Mouse (Mus musculus) intestine, postnatal 0 days (tissue): ENCODE results near the gene Olfr574. TPM values are rescaled to one million over a fixed set of nuclear protein-coding genes. Genes with fewer than 3 reads are reported as not detected.

Experiments
- ATAC-seq: fragments of 200-750 bp; cut with Nextera tagmentation; 2 replicates; pipeline ENCODE4 v1.8.0; 2017; ENCODE audit warnings: mild to moderate bottlenecking, moderate TSS enrichment, moderate library complexity
- H3K27ac ChIP-seq: fragments of 300-500 bp; sonication (generic); 2 replicates; pipeline ENCODE4 v1.5.1; 2014; ENCODE audit warnings: mild to moderate bottlenecking, low read depth, low read length, moderate library complexity
- H3K27me3 ChIP-seq: fragments of 300-500 bp; sonication (generic); replicated peaks from 2 replicates; pipeline ENCODE4 v1.6.1; 2014; ENCODE audit warnings: low read length, mixed read lengths; ENCODE audit not compliant: control insufficient read depth, insufficient read depth
- H3K36me3 ChIP-seq: fragments of 300-500 bp; sonication (generic); 2 replicates; pipeline ENCODE4 v1.6.1; 2014; ENCODE audit warnings: mild to moderate bottlenecking, moderate library complexity; ENCODE audit not compliant: control insufficient read depth, insufficient read depth
- H3K4me1 ChIP-seq: fragments of 300-500 bp; sonication (generic); replicated peaks from 2 replicates; pipeline ENCODE4 v1.6.1; 2014; ENCODE audit warnings: antibody characterized with exemption, low read length, mixed read lengths; ENCODE audit not compliant: control insufficient read depth, insufficient read depth
- H3K4me2 ChIP-seq: fragments of 300-500 bp; sonication (generic); replicated peaks from 2 replicates; pipeline ENCODE4 v1.6.1; 2014; ENCODE audit warnings: low read depth, mild to moderate bottlenecking, moderate library complexity
- H3K4me3 ChIP-seq: fragments of 300-500 bp; sonication (generic); 2 replicates; pipeline ENCODE4 v1.5.1; 2014; ENCODE audit warnings: low read depth, low read length
- H3K9ac ChIP-seq: fragments of 300-500 bp; sonication (generic); 2 replicates; pipeline ENCODE4 v1.6.1; 2014; ENCODE audit warnings: mild to moderate bottlenecking, low read depth, low read length
- H3K9me3 ChIP-seq: fragments of 300-500 bp; sonication (generic); 2 replicates; pipeline ENCODE4 v1.6.1; 2016; ENCODE audit warnings: mixed run types; ENCODE audit not compliant: control insufficient read depth
- CTCF ChIP-seq: sonication (generic); IDR thresholded peaks from 2 replicates; pipeline ENCODE4 v1.5.1; 2016; ENCODE audit warnings: low read depth, mild to moderate bottlenecking, control low read depth, antibody characterized with exemption, moderate library complexity
- whole genome bisulfite sequencing: fragments of 180-500 bp; shearing (Covaris S2); extraction: QIAGEN DNeasy Blood & Tissue Kit; methylation state at CpG from one replicate; pipeline ENCODE4 v1.1.7; 2014; 5-methylcytosine and 5-hydroxymethylcytosine counted together
- polyA plus RNA-seq: library from polyadenylated mRNA; unstranded; fragments of >200 nt; fragmentation: Nextera tagmentation; extraction: Ambion mirVana; gene quantifications from 2 replicates; pipeline ENCODE4 v1.2.1, GENCODE M21; 2015

The Olfr574 gene
- not detected in 2 replicates for polyA plus RNA-seq

DNA sequence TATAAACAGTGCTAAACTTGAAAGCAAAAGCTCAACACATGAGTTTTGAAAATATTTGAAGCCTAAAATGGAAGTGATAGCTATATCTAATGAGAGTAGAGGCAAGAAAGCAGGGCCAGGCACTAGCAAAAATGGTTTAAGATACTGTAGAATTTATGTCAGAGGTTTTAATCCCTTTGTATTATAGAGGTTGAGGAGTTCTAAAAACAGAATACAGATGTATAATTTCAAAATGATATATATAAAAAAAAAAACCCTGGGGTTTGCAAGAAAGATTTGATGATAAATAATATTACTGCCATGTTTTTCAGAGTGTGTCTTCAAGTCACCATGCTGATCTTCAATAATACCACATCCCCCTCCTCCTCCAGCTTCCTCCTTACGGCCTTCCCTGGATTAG, at the start of gene Olfr574:
TSS of gene Olfr574 (plus strand) at position 301 of the 400 bp plus-strand sequence.
- H3K4me2 ChIP-seq, result no peak within 1 kb of the TSS
- H3K4me1 ChIP-seq, result no peaks in the 10 kb centered on the region
- no peaks in the 10 kb centered on the region for H3K27me3 ChIP-seq
- no peak within 1 kb of the TSS for H3K27ac ChIP-seq
- WGBS, result 87% methylated on average over 1 of the region's 1 CpGs
- no peak for ATAC-seq
- no peak within 1 kb of the TSS for H3K4me3 ChIP-seq
- no peak for TF ChIP-seq CTCF
- no peak within 1 kb of the TSS for H3K9ac ChIP-seq
- no peaks in the 10 kb centered on the region for H3K36me3 ChIP-seq
- H3K9me3 ChIP-seq, result no peaks in the 10 kb centered on the region

GRCm38 (mm10) chr7:102915261-102915660, 33.0 kb upstream of the Olfr574 start:
- Histone ChIP-seq H3K36me3 (no peaks in the 10 kb centered on the region), H3K27ac (no peak overlapping the region), H3K4me2 (no peak overlapping the region), H3K9me3 (no peaks in the 10 kb centered on the region), H3K9ac (no peak overlapping the region), H3K4me3 (no peak overlapping the region), H3K27me3 (no peaks in the 10 kb centered on the region), H3K4me1 (no peaks in the 10 kb centered on the region)
- no peak for TF ChIP-seq CTCF
- ATAC-seq, result no peak
- 20% methylated on average over 1 of the region's 1 CpGs for WGBS

DNA sequence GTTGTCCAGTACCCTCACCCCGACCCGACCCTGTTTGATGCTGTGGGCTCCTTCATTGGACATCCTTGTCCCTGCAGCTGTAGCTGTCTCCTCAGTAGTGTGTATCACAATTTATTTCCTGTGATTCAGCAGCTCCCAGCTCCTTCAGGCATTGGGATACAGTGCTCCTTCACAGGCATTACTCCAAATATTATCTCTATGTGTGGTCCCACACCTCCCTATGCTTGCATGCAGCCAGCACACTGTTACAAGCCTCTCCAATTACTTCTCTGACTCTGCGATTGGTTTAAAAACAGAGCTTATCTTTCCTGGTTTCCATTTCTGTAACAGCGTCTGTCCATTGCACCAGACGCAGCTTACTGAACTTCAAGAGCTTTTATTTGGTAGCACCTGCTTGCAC, 31.9 kb upstream of the Olfr574 start:
- Histone ChIP-seq H3K27ac (no peak overlapping the region), H3K9ac (no peak overlapping the region), H3K4me3 (no peak overlapping the region), H3K4me1 (no peaks in the 10 kb centered on the region), H3K4me2 (no peak overlapping the region), H3K9me3 (no peaks in the 10 kb centered on the region), H3K36me3 (no peaks in the 10 kb centered on the region), H3K27me3 (no peaks in the 10 kb centered on the region)
- no peak for ATAC-seq
- WGBS, result 46% methylated on average over 5 of the region's 5 CpGs
- TF ChIP-seq CTCF, result no peak

DNA sequence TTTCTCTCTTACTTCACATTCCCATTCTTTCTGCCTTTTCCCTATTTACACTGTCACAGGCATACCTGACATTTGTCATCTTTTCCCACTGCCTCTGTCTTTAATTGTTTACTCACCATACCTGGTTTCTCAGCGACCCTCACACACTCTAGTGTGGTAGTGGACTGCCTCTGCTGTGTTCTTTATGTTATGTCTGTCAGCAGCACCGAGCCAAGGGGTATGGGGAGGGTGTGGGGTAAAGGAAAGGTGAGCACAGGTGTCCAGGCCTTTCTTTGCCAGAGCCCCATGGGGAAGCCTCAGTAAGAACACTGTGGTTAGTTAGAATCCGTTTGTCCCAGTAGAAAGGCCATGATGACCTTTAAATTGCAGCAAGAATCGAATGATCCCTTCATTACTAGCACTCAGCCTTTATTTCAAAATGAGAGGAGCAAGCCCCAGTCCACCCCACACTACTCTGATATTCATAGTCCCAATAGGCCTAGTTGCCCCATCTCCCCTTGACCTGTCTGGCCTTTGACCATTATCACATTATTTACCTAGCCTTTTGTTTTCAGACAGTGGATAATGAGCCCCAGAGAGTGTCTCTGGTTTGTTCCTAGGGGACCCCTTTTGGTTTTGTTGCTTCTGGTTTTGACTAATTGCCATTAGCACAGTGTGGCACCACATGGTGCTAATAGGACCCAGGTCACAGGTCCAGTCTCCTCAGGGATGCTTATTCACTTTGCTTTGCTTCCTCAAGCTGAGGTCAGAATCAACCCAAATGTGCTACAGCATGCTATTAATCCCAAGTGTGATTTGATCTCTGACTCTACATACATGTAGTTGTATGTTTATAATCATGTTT, 31.0 kb upstream of the Olfr574 start, which contains the start of gene Olfr571:
TSS of gene Olfr571 (minus strand) at position 505 of the 844 bp plus-strand sequence.
- H3K27ac ChIP-seq, result no peak within 1 kb of the TSS
- ATAC-seq, result no peak
- H3K36me3 ChIP-seq, result no peaks in the 10 kb centered on the region
- no peaks in the 10 kb centered on the region for H3K27me3 ChIP-seq
- H3K4me2 ChIP-seq, result no peak within 1 kb of the TSS
- no peak within 1 kb of the TSS for H3K4me3 ChIP-seq
- WGBS, result 46% methylated on average over 4 of the region's 4 CpGs
- no peak within 1 kb of the TSS for H3K9ac ChIP-seq
- TF ChIP-seq CTCF, result no peak
- no peaks in the 10 kb centered on the region for H3K4me1 ChIP-seq
- no peaks in the 10 kb centered on the region for H3K9me3 ChIP-seq

- no peak overlapping the region for H3K4me3 ChIP-seq
- peak; percentile 79 for TF ChIP-seq CTCF
- H3K9ac ChIP-seq, result no peak overlapping the region
- H3K27me3 ChIP-seq, result no peaks in the 10 kb centered on the region
- H3K4me2 ChIP-seq, result no peak overlapping the region
- H3K27ac ChIP-seq, result no peak overlapping the region
- no peaks in the 10 kb centered on the region for H3K36me3 ChIP-seq
- no peaks in the 10 kb centered on the region for H3K9me3 ChIP-seq
- WGBS, result 10% methylated on average over 1 of the region's 1 CpGs
- no peak for ATAC-seq
- no peaks in the 10 kb centered on the region for H3K4me1 ChIP-seq
These were observed 28.6 kb upstream of the Olfr574 start for GRCm38 (mm10) chr7:102919632-102920031.

DNA sequence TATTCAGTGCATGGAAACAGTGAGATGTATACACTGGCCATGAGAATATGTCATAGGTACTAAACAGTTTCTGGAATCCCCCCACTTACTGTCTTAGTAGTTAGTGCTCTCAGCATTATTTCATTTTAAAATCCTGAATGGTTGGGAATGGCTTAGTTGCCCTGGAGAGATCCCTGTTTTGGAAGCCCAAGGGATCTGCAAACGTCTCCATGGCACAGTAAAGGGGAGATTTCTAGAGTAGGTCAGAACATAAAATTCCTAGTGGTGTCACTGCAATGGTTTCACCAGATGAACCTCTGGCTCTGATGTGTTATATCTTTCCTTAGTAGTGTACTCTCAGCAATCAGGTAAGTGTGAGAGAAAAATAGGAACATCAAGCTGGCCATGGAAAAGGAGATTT, 24.2 kb upstream of the Olfr574 start, which contains the start of gene Olfr572:
TSS of gene Olfr572 (plus strand) at position 301 of the 400 bp plus-strand sequence.
- no peaks in the 10 kb centered on the region for H3K36me3 ChIP-seq
- no peaks in the 10 kb centered on the region for H3K27me3 ChIP-seq
- 56% methylated on average over 1 of the region's 1 CpGs for WGBS
- no peak for TF ChIP-seq CTCF
- H3K4me1 ChIP-seq, result no peaks in the 10 kb centered on the region
- H3K4me2 ChIP-seq, result no peak within 1 kb of the TSS
- no peak within 1 kb of the TSS for H3K4me3 ChIP-seq
- no peaks in the 10 kb centered on the region for H3K9me3 ChIP-seq
- no peak within 1 kb of the TSS for H3K9ac ChIP-seq
- no peak for ATAC-seq
- H3K27ac ChIP-seq, result no peak within 1 kb of the TSS
